Mouse (Mus musculus): ENCODE data around the gene Rab40c. TPM values are rescaled to one million over a fixed set of nuclear protein-coding genes. Genes with fewer than 3 reads are reported as not detected.

Rab40c gene
- total RNA-seq, 2 experiments from 2014 or later, result 48.6 to 52.2 TPM

Other genes starting within 250 kb of the Rab40c start
- 100 to 1,000 TPM in 1 of 2 experiments, 10 to 100 TPM in 1; 78.0 to 103 TPM for gene Gng13, start 202.6 kb downstream of the Rab40c start, total RNA-seq (2021)
- gene Chtf18, start 192.3 kb downstream of the Rab40c start, total RNA-seq (2021), result 1 to 10 TPM; 3.1 to 3.3 TPM
- 10 to 100 TPM; 29.9 to 32.8 TPM for gene Rpusd1, start 192.1 kb downstream of the Rab40c start, total RNA-seq (2021)
- under 1 TPM in 1 of 2 experiments, not detected in 1; 0.12 TPM for gene Mslnl, start 183.7 kb downstream of the Rab40c start, total RNA-seq (2021)
- gene Msln, start 165.3 kb downstream of the Rab40c start, total RNA-seq (2021), result 1 to 10 TPM; 1.2 to 1.8 TPM
- gene Narfl, start 146.0 kb downstream of the Rab40c start, total RNA-seq (2021), result 10 to 100 TPM; 27.6 to 35.3 TPM
- 100 to 1,000 TPM; 125 to 128 TPM for gene Haghl, start 134.1 kb downstream of the Rab40c start, total RNA-seq (2021)
- gene Ccdc78, start 133.1 kb downstream of the Rab40c start, total RNA-seq (2021), result under 1 TPM in 1 of 2 experiments, not detected in 1; 0.30 TPM
- gene Fam173a, start 126.8 kb downstream of the Rab40c start, total RNA-seq (2021), result 10 to 100 TPM; 80.2 to 80.3 TPM
- not detected for gene AC134908.4, start 124.1 kb downstream of the Rab40c start, total RNA-seq (2021)
- gene Metrn, start 122.6 kb downstream of the Rab40c start, total RNA-seq (2021), result 10 to 100 TPM; 82.0 to 86.9 TPM
- 100 to 1,000 TPM; 414 to 418 TPM for gene Fbxl16, start 110.6 kb downstream of the Rab40c start, total RNA-seq (2021)
- 10 to 100 TPM; 21.7 to 23.4 TPM for gene Wdr24, start 96.1 kb downstream of the Rab40c start, total RNA-seq (2021)
- 10 to 100 TPM; 64.3 to 65.0 TPM for gene Jmjd8, start 90.9 kb downstream of the Rab40c start, total RNA-seq (2021)
- gene Stub1, start 86.3 kb downstream of the Rab40c start, total RNA-seq (2021), result 100 to 1,000 TPM; 155 to 157 TPM
- gene Rhbdl1, start 82.4 kb downstream of the Rab40c start, total RNA-seq (2021), result 10 to 100 TPM; 84.4 to 97.5 TPM
- 10 to 100 TPM; 26.7 to 31.1 TPM for gene Gm20683, start 78.0 kb downstream of the Rab40c start, total RNA-seq (2021)
- gene Rhot2, start 74.9 kb downstream of the Rab40c start, total RNA-seq (2021), result 10 to 100 TPM; 95.6 to 97.8 TPM
- 10 to 100 TPM; 24.0 to 25.8 TPM for gene Wdr90, start 58.2 kb downstream of the Rab40c start, total RNA-seq (2021)
- gene Mcrip2, start 51.0 kb downstream of the Rab40c start, total RNA-seq (2021), result 10 to 100 TPM; 29.2 to 39.0 TPM
- 10 to 100 TPM; 39.3 to 44.7 TPM for gene Mettl26, start 44.7 kb downstream of the Rab40c start, total RNA-seq (2021)
- gene Wfikkn1, start 38.9 kb downstream of the Rab40c start, total RNA-seq (2021), result 1 to 10 TPM; 1.8 to 2.3 TPM
- 100 to 1,000 TPM; 160 to 168 TPM for gene Pigq, start 25.2 kb upstream of the Rab40c start, total RNA-seq (2021)
- not detected for gene Nhlrc4, start 25.2 kb upstream of the Rab40c start, total RNA-seq (2021)
- under 1 TPM in 1 of 2 experiments, not detected in 1; 0.14 TPM for gene A930017K11Rik, start 32.8 kb upstream of the Rab40c start, total RNA-seq (2021)
- 10 to 100 TPM; 44.4 to 46.2 TPM for gene Capn15, start 66.1 kb upstream of the Rab40c start, total RNA-seq (2021)
- gene Rab11fip3, start 149.8 kb upstream of the Rab40c start, total RNA-seq (2021), result 10 to 100 TPM; 82.3 to 85.1 TPM
- 10 to 100 TPM; 23.6 to 24.2 TPM for gene Decr2, start 170.6 kb upstream of the Rab40c start, total RNA-seq (2021)
- gene Nme4, start 175.9 kb upstream of the Rab40c start, total RNA-seq (2021), result 1 to 10 TPM; 2.4 to 4.2 TPM
- 10 to 100 TPM; 11.0 to 11.3 TPM for gene Tmem8, start 193.6 kb upstream of the Rab40c start, total RNA-seq (2021)
- gene Mrpl28, start 203.8 kb upstream of the Rab40c start, total RNA-seq (2021), result 10 to 100 TPM; 70.6 to 71.1 TPM
- 10 to 100 TPM; 22.2 to 23.3 TPM for gene Axin1, start 219.0 kb upstream of the Rab40c start, total RNA-seq (2021)

Data from layer of hippocampus, postnatal 14 days (tissue).